Mouse (Mus musculus) kidney, embryonic 14.5 days (tissue): Measurements from ENCODE around the gene Atf2. TPM values are rescaled to one million over a fixed set of nuclear protein-coding genes. Genes with fewer than 3 reads are reported as not detected.
"Not testable (repeated sequence)": the region's sequence is repeated elsewhere in the genome, so short reads cannot be mapped to it uniquely, and the experiment has no call there.

Experiments
- ATAC-seq: fragments of 200-750 bp; cut with Nextera tagmentation; 2 replicates; pipeline ENCODE4 v1.8.0; 2017; ENCODE audit warnings: moderate number of reproducible peaks, mild to moderate bottlenecking, moderate TSS enrichment, moderate library complexity; ENCODE audit not compliant: low FRiP score, low TSS enrichment
- H3K27ac ChIP-seq: fragments of 300-500 bp; sonication (generic); 2 replicates; pipeline ENCODE4 v1.5.1; 2014; ENCODE audit warnings: low read depth, mild to moderate bottlenecking, low read length, moderate library complexity, mixed read lengths
- H3K27me3 ChIP-seq: fragments of 300-500 bp; sonication (generic); 2 replicates; pipeline ENCODE4 v1.6.1; 2014; ENCODE audit warnings: mild to moderate bottlenecking, low read length; ENCODE audit not compliant: control insufficient read depth, insufficient read depth
- H3K36me3 ChIP-seq: fragments of 300-500 bp; sonication (generic); 2 replicates; pipeline ENCODE4 v1.6.1; 2014; ENCODE audit warnings: low read length, mixed read lengths; ENCODE audit not compliant: control insufficient read depth, insufficient read depth
- H3K4me1 ChIP-seq: fragments of 300-500 bp; sonication (generic); 2 replicates; pipeline ENCODE4 v1.6.1; 2014; ENCODE audit warnings: low read length, mixed read lengths; ENCODE audit not compliant: control insufficient read depth, insufficient read depth
- H3K4me2 ChIP-seq: fragments of 300-500 bp; sonication (generic); replicated peaks from 2 replicates; pipeline ENCODE4 v1.6.1; 2014; ENCODE audit warnings: low read depth, mild to moderate bottlenecking, low read length
- H3K4me3 ChIP-seq: fragments of 300-500 bp; sonication (generic); 2 replicates; pipeline ENCODE4 v1.5.1; 2014; ENCODE audit warnings: mild to moderate bottlenecking, low read length
- H3K9ac ChIP-seq: fragments of 300-500 bp; sonication (generic); 2 replicates; pipeline ENCODE4 v1.6.1; 2014; ENCODE audit warnings: low read depth, mild to moderate bottlenecking, low read length, moderate library complexity
- H3K9me3 ChIP-seq: fragments of 300-500 bp; sonication (generic); 2 replicates; pipeline ENCODE4 v1.6.1; 2016; ENCODE audit warnings: low read length; ENCODE audit not compliant: control insufficient read depth
- WGBS: fragments of 180-500 bp; shearing (Covaris S2); extraction: QIAGEN DNeasy Blood & Tissue Kit; methylation state at CpG from one replicate; pipeline ENCODE4 v1.1.7; 2014; 5-methylcytosine and 5-hydroxymethylcytosine counted together
- polyA plus RNA-seq: library from polyadenylated mRNA; unstranded; fragments of >200 nt; fragmentation: Nextera tagmentation; extraction: Ambion mirVana; gene quantifications from 2 replicates; pipeline ENCODE4 v1.2.1, GENCODE M21; 2014

Gene Atf2
- polyA plus RNA-seq, 1 experiment from 2014 or later = 83.3 TPM

- Histone ChIP-seq H3K9ac (no peak overlapping the region), H3K4me2 (no peak overlapping the region), H3K4me1 (0 out of 2 replicates have a peak, but pooled peaks cover 3% of the 10 kb centered on the region), H3K9me3 (no peaks in the 10 kb centered on the region), H3K36me3 (no peaks in the 10 kb centered on the region), H3K27ac (no peak overlapping the region), H3K27me3 (no peaks in the 10 kb centered on the region), H3K4me3 (no peak overlapping the region)
- no peak for ATAC-seq
- WGBS = 88% methylated on average over 1 of the region's 1 CpGs
Measured at GRCm38 (mm10) chr2:73856246-73856645, 36.2 kb downstream of the Atf2 start.

- Histone ChIP-seq H3K9me3 (no peaks in the 10 kb centered on the region), H3K36me3 (peaks cover 20% of the 10 kb centered on the region; the same call in 1 of the 2 replicates), H3K27ac (no peak overlapping the region), H3K4me1 (no peaks in the 10 kb centered on the region), H3K4me3 (no peak overlapping the region), H3K9ac (no peak overlapping the region), H3K4me2 (no peak overlapping the region), H3K27me3 (no peaks in the 10 kb centered on the region)
- ATAC-seq = no peak
- WGBS = 88% methylated on average over 2 of the region's 2 CpGs
Measured at GRCm38 (mm10) chr2:73834406-73835015, 57.9 kb downstream of the Atf2 start.

- Histone ChIP-seq H3K9ac (no peak overlapping the region), H3K27ac (no peak overlapping the region), H3K27me3 (no peaks in the 10 kb centered on the region), H3K36me3 (peaks cover 22% of the 10 kb centered on the region; the same call in 1 of the 2 replicates), H3K4me3 (no peak overlapping the region), H3K9me3 (no peaks in the 10 kb centered on the region), H3K4me2 (no peak overlapping the region), H3K4me1 (no peaks in the 10 kb centered on the region)
- no peak for ATAC-seq
- WGBS = 67% methylated on average over 1 of the region's 1 CpGs
Measured at GRCm38 (mm10) chr2:73833284-73833683, 59.2 kb downstream of the Atf2 start.

- WGBS = 84% methylated on average over 4 of the region's 4 CpGs
- no peak overlapping the region for H3K4me2 ChIP-seq
- H3K27ac ChIP-seq = no peak overlapping the region
- H3K27me3 ChIP-seq = no peaks in the 10 kb centered on the region
- no peaks in the 10 kb centered on the region for H3K4me1 ChIP-seq
- H3K9me3 ChIP-seq = no peaks in the 10 kb centered on the region
- peaks cover 51% of the 10 kb centered on the region; the same call in 1 of the 2 replicates for H3K36me3 ChIP-seq
- ATAC-seq = no peak
- no peak overlapping the region for H3K4me3 ChIP-seq
- H3K9ac ChIP-seq = no peak overlapping the region
Measured at GRCm38 (mm10) chr2:73818742-73819141, 73.7 kb downstream of the Atf2 start.

GRCm38 (mm10) chr2:73807609-73808008 is 84.8 kb downstream of the Atf2 start:
- ATAC-seq = no peak
- no peaks in the 10 kb centered on the region for H3K27me3 ChIP-seq
- no peaks in the 10 kb centered on the region for H3K9me3 ChIP-seq
- no peaks in the 10 kb centered on the region for H3K36me3 ChIP-seq
- no peak overlapping the region for H3K9ac ChIP-seq
- WGBS = 86% methylated on average over 8 of the region's 8 CpGs
- no peak overlapping the region for H3K27ac ChIP-seq
- H3K4me3 ChIP-seq = no peak overlapping the region
- H3K4me1 ChIP-seq = no peaks in the 10 kb centered on the region
- no peak overlapping the region for H3K4me2 ChIP-seq

- H3K4me1 ChIP-seq, H3K27ac ChIP-seq, H3K9ac ChIP-seq, H3K9me3 ChIP-seq, H3K4me3 ChIP-seq, ATAC-seq, H3K27me3 ChIP-seq, H3K36me3 ChIP-seq, H3K4me2 ChIP-seq: not testable (repeated sequence)
- WGBS = 89% methylated on average over 9 of the region's 9 CpGs
Measured at GRCm38 (mm10) chr2:73800127-73800526, 92.3 kb downstream of the Atf2 start.

GRCm38 (mm10) chr2:73798786-73799185 is 93.7 kb downstream of the Atf2 start:
- ATAC-seq = no peak
- H3K4me1 ChIP-seq = no peaks in the 10 kb centered on the region
- no peaks in the 10 kb centered on the region for H3K36me3 ChIP-seq
- H3K4me3 ChIP-seq = no peak overlapping the region
- H3K27me3 ChIP-seq = no peaks in the 10 kb centered on the region
- H3K4me2 ChIP-seq = no peak overlapping the region
- no peak overlapping the region for H3K9ac ChIP-seq
- WGBS = 47% methylated on average over 5 of the region's 5 CpGs
- no peak overlapping the region for H3K27ac ChIP-seq
- no peaks in the 10 kb centered on the region for H3K9me3 ChIP-seq

- Histone ChIP-seq H3K9me3 (no peaks in the 10 kb centered on the region), H3K27ac (no peak overlapping the region), H3K4me3 (no peak overlapping the region), H3K9ac (no peak overlapping the region), H3K27me3 (no peaks in the 10 kb centered on the region), H3K4me2 (no peak overlapping the region), H3K4me1 (no peaks in the 10 kb centered on the region), H3K36me3 (no peaks in the 10 kb centered on the region)
- ATAC-seq = no peak
- 30% methylated on average over 4 of the region's 4 CpGs for WGBS
Measured at GRCm38 (mm10) chr2:73798136-73798535, 94.3 kb downstream of the Atf2 start.

- no peaks in the 10 kb centered on the region for H3K36me3 ChIP-seq
- H3K27ac ChIP-seq = no peak overlapping the region
- H3K4me3 ChIP-seq = no peak overlapping the region
- no peaks in the 10 kb centered on the region for H3K9me3 ChIP-seq
- no peak overlapping the region for H3K4me2 ChIP-seq
- no peak for ATAC-seq
- H3K4me1 ChIP-seq = no peaks in the 10 kb centered on the region
- 50% methylated on average over 19 of the region's 19 CpGs for WGBS
- H3K27me3 ChIP-seq = no peaks in the 10 kb centered on the region
- H3K9ac ChIP-seq = no peak overlapping the region
Measured at GRCm38 (mm10) chr2:73791846-73792630, 100.4 kb downstream of the Atf2 start.
